Mouse (Mus musculus): ENCODE measurements around the gene Tsc22d3. TPM values are rescaled to one million over a fixed set of nuclear protein-coding genes. Genes with fewer than 3 reads are reported as not detected.
A peak's percentile ranks its signal among the peaks of the same experiment; 100 is the strongest.

Gene Tsc22d3
- polyA plus RNA-seq, 1 experiment from 2014 or later: 80.3 TPM

GRCm38 (mm10) chrX:140494170-140494569, 106.3 kb downstream of the Tsc22d3 start:
- Histone ChIP-seq H3K4me1 (replicated peaks; ENCODE audit: control insufficient read depth, insufficient read depth, low read length) (no peaks in the 10 kb centered on the region), H3K4me3 (ENCODE audit: low read depth, low read length) (no peak overlapping the region), H3K36me3 (ENCODE audit: control insufficient read depth, insufficient read depth) (no peaks in the 10 kb centered on the region), H3K27ac (ENCODE audit: low read depth, low read length) (no peak overlapping the region), H3K27me3 (replicated peaks; ENCODE audit: control insufficient read depth, insufficient read depth, low read length) (no peaks in the 10 kb centered on the region), H3K9ac (ENCODE audit: low read depth, low read length) (no peak overlapping the region), H3K9me3 (ENCODE audit: control insufficient read depth) (no peaks in the 10 kb centered on the region), H3K4me2 (replicated peaks; ENCODE audit: low read depth) (no peak overlapping the region)
- no peak for TF ChIP-seq CTCF (IDR thresholded peaks at IDR 0.05; ENCODE audit: low read depth)
- WGBS: 74% methylated on average over 6 of the region's 6 CpGs
- no peak for ATAC-seq

GRCm38 (mm10) chrX:140493527-140494029, 106.9 kb downstream of the Tsc22d3 start:
- Histone ChIP-seq H3K36me3 (ENCODE audit: control insufficient read depth, insufficient read depth) (no peaks in the 10 kb centered on the region), H3K4me1 (replicated peaks; ENCODE audit: control insufficient read depth, insufficient read depth, low read length) (no peaks in the 10 kb centered on the region), H3K9me3 (ENCODE audit: control insufficient read depth) (no peaks in the 10 kb centered on the region), H3K4me2 (replicated peaks; ENCODE audit: low read depth) (no peak overlapping the region), H3K27me3 (replicated peaks; ENCODE audit: control insufficient read depth, insufficient read depth, low read length) (no peaks in the 10 kb centered on the region), H3K4me3 (ENCODE audit: low read depth, low read length) (no peak overlapping the region), H3K9ac (ENCODE audit: low read depth, low read length) (no peak overlapping the region), H3K27ac (ENCODE audit: low read depth, low read length) (no peak overlapping the region)
- WGBS: 56% methylated on average over 7 of the region's 7 CpGs
- no peak for TF ChIP-seq CTCF (IDR thresholded peaks at IDR 0.05; ENCODE audit: low read depth)
- ATAC-seq: no peak

GRCm38 (mm10) chrX:140491884-140492571, 108.4 kb downstream of the Tsc22d3 start:
- no peak for ATAC-seq
- no peak overlapping the region for H3K27ac ChIP-seq (ENCODE audit: low read depth, low read length)
- TF ChIP-seq CTCF (IDR thresholded peaks at IDR 0.05; ENCODE audit: low read depth): peak; percentile 80
- H3K9ac ChIP-seq (ENCODE audit: low read depth, low read length): no peak overlapping the region
- H3K27me3 ChIP-seq (replicated peaks; ENCODE audit: control insufficient read depth, insufficient read depth, low read length): no peaks in the 10 kb centered on the region
- H3K4me1 ChIP-seq (replicated peaks; ENCODE audit: control insufficient read depth, insufficient read depth, low read length): no peaks in the 10 kb centered on the region
- H3K4me2 ChIP-seq (replicated peaks; ENCODE audit: low read depth): no peak overlapping the region
- no peak overlapping the region for H3K4me3 ChIP-seq (ENCODE audit: low read depth, low read length)
- H3K36me3 ChIP-seq (ENCODE audit: control insufficient read depth, insufficient read depth): no peaks in the 10 kb centered on the region
- no peaks in the 10 kb centered on the region for H3K9me3 ChIP-seq (ENCODE audit: control insufficient read depth)
- 55% methylated on average over 10 of the region's 10 CpGs for WGBS

- no peak overlapping the region for H3K4me3 ChIP-seq (ENCODE audit: low read depth, low read length)
- 83% methylated on average over 3 of the region's 3 CpGs for whole genome bisulfite sequencing
- no peaks in the 10 kb centered on the region for H3K36me3 ChIP-seq (ENCODE audit: control insufficient read depth, insufficient read depth)
- no peaks in the 10 kb centered on the region for H3K27me3 ChIP-seq (replicated peaks; ENCODE audit: control insufficient read depth, insufficient read depth, low read length)
- no peak for ATAC-seq
- H3K4me2 ChIP-seq (replicated peaks; ENCODE audit: low read depth): no peak overlapping the region
- H3K9ac ChIP-seq (ENCODE audit: low read depth, low read length): no peak overlapping the region
- H3K4me1 ChIP-seq (replicated peaks; ENCODE audit: control insufficient read depth, insufficient read depth, low read length): no peaks in the 10 kb centered on the region
- no peak overlapping the region for H3K27ac ChIP-seq (ENCODE audit: low read depth, low read length)
- no peak for TF ChIP-seq CTCF (IDR thresholded peaks at IDR 0.05; ENCODE audit: low read depth)
- no peaks in the 10 kb centered on the region for H3K9me3 ChIP-seq (ENCODE audit: control insufficient read depth)
Measured at GRCm38 (mm10) chrX:140490203-140490602, 110.3 kb downstream of the Tsc22d3 start.

Other genes starting within 250 kb of the Tsc22d3 start
- 8.5 TPM in 2 replicates for gene Prps1, start 144.0 kb downstream of the Tsc22d3 start, polyA plus RNA-seq (2015; fragmentation: Nextera tagmentation; extraction: Ambion mirVana)
- gene Mid2, start 63.9 kb upstream of the Tsc22d3 start, polyA plus RNA-seq (2015; fragmentation: Nextera tagmentation; extraction: Ambion mirVana): 2.6 TPM in 2 replicates
- not detected in 2 replicates for gene Tex13b, start 212.8 kb upstream of the Tsc22d3 start, polyA plus RNA-seq (2015; fragmentation: Nextera tagmentation; extraction: Ambion mirVana)